Mouse (Mus musculus): ENCODE results near the gene Casq2. TPM values are rescaled to one million over a fixed set of nuclear protein-coding genes. Genes with fewer than 3 reads are reported as not detected.
A peak's percentile ranks its signal among the peaks of the same experiment; 100 is the strongest.

Casq2 gene
- polyA plus RNA-seq, 1 experiment from 2014 or later: 0.41 TPM

GRCm38 (mm10) chr3:102191575-102191974 lies 105.4 kb downstream of the Casq2 start:
- Histone ChIP-seq H3K9me3 (no peaks in the 10 kb centered on the region), H3K27me3 (peaks cover 66% of the 10 kb centered on the region), H3K9ac (no peak overlapping the region), H3K4me3 (replicated peaks) (no peak overlapping the region), H3K4me1 (peaks cover 43% of the 10 kb centered on the region), H3K27ac (no peak overlapping the region), H3K4me2 (no peak overlapping the region), H3K36me3 (replicated peaks) (no peaks in the 10 kb centered on the region)
- 80% methylated on average over 3 of the region's 3 CpGs for WGBS
- ATAC-seq (ENCODE audit: low FRiP score): no peak

GRCm38 (mm10) chr3:102192621-102193020 lies 106.4 kb downstream of the Casq2 start:
- ATAC-seq (ENCODE audit: low FRiP score): no peak
- Histone ChIP-seq H3K9me3 (no peaks in the 10 kb centered on the region), H3K4me2 (no peak overlapping the region), H3K27ac (no peak overlapping the region), H3K36me3 (replicated peaks) (no peaks in the 10 kb centered on the region), H3K4me1 (peaks cover 44% of the 10 kb centered on the region), H3K4me3 (replicated peaks) (no peak overlapping the region), H3K9ac (no peak overlapping the region), H3K27me3 (peaks cover 72% of the 10 kb centered on the region)
- WGBS: 80% methylated on average over 2 of the region's 2 CpGs

GRCm38 (mm10) chr3:102193488-102194290 lies 107.5 kb downstream of the Casq2 start:
- Histone ChIP-seq H3K27ac (peak overlapping the region; percentile 59; the same call in 1 of the 2 replicates), H3K9ac (no peak overlapping the region), H3K4me3 (replicated peaks) (peak overlapping the region; percentile 11; the same call in 1 of the 2 replicates), H3K27me3 (peaks cover 78% of the 10 kb centered on the region), H3K9me3 (no peaks in the 10 kb centered on the region), H3K36me3 (replicated peaks) (no peaks in the 10 kb centered on the region), H3K4me1 (peaks cover 48% of the 10 kb centered on the region), H3K4me2 (peak overlapping the region; percentile 42)
- 5% methylated on average over 20 of the region's 20 CpGs for WGBS
- peak; percentile 31; the same call in 1 of the 2 replicates for ATAC-seq (ENCODE audit: low FRiP score)

- Histone ChIP-seq H3K27me3 (peaks cover 86% of the 10 kb centered on the region), H3K4me3 (replicated peaks) (no peak overlapping the region), H3K36me3 (replicated peaks) (no peaks in the 10 kb centered on the region), H3K4me1 (peaks cover 41% of the 10 kb centered on the region), H3K27ac (peak overlapping the region; percentile 59), H3K9ac (no peak overlapping the region), H3K9me3 (no peaks in the 10 kb centered on the region), H3K4me2 (peak overlapping the region; percentile 42)
- 5% methylated on average over 11 of the region's 11 CpGs for WGBS
- no peak for ATAC-seq (ENCODE audit: low FRiP score)
These were observed 108.3 kb downstream of the Casq2 start for GRCm38 (mm10) chr3:102194291-102195051.

- H3K27me3 ChIP-seq: peaks cover 93% of the 10 kb centered on the region
- ATAC-seq (ENCODE audit: low FRiP score): no peak
- H3K4me3 ChIP-seq (replicated peaks): no peak overlapping the region
These were observed 109.5 kb downstream of the Casq2 start for GRCm38 (mm10) chr3:102195762-102196161.

More at GRCm38 (mm10) chr3:102195762-102196161, 109.5 kb downstream of the Casq2 start:
- no peaks in the 10 kb centered on the region for H3K36me3 ChIP-seq (replicated peaks)
- peaks cover 33% of the 10 kb centered on the region for H3K4me1 ChIP-seq
- no peak overlapping the region for H3K4me2 ChIP-seq
- H3K9ac ChIP-seq: no peak overlapping the region
- WGBS: 37% methylated on average over 2 of the region's 2 CpGs
- no peaks in the 10 kb centered on the region for H3K9me3 ChIP-seq
- no peak overlapping the region for H3K27ac ChIP-seq

Other genes with a start within 250 kb of the Casq2 start
- gene Mab21l3, start 237.5 kb upstream of the Casq2 start, polyA plus RNA-seq (2016; fragmentation: Nextera tagmentation; extraction: Ambion mirVana): 0.66 and 0.78 TPM in 2 replicates
- gene Slc22a15, start 162.0 kb upstream of the Casq2 start, polyA plus RNA-seq (2016; fragmentation: Nextera tagmentation; extraction: Ambion mirVana): 6.3 and 6.4 TPM in 2 replicates
- gene Nhlh2, start 76.3 kb upstream of the Casq2 start, polyA plus RNA-seq (2016; fragmentation: Nextera tagmentation; extraction: Ambion mirVana): 56.4 and 59.5 TPM in 2 replicates
- gene Vangl1, start 118.3 kb downstream of the Casq2 start, polyA plus RNA-seq (2016; fragmentation: Nextera tagmentation; extraction: Ambion mirVana): 4.3 and 5.8 TPM in 2 replicates

Measured in forebrain, embryonic 12.5 days (tissue).